Mouse (Mus musculus) T-cell, adult 2 months (primary cell): ENCODE data around the gene Ugt1a8.

ENCODE experiments used
- DNase-seq: peaks from one replicate; pipeline ENCODE4 v3.0.0; 2022; ENCODE audit warnings: low spot score

The Ugt1a8 gene

DNA sequence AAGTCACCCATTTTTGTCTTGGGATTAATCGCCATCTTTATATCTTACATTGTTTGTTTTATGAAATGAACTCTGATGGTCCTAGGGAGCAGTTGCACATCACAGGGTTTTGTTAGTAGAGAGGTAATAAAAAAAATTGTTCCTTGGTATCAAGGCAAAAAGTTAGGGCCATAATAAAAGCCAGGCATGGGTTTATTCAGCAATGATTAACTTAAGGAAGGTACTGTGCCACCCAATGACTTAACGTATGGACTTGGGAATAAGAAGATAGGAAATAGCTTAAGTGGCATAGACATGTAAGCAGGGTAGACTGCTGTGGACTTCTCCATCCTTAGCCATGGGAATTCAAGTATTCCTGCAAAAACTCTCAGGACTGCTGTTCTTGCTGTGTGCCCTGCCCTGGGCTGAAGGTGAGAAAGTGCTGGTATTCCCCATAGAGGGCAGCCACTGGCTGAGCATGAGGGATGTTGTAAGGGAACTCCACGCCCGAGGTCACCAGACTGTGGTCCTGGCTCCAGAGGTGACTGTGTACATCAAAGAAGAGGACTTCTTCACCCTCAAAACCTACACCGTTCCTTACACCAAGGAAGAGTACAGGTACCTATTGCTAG, 98.8 kb downstream of the Ugt1a8 start:
- no peak for DNase-seq

GRCm38 (mm10) chr1:88192136-88192535, 104.5 kb downstream of the Ugt1a8 start:
- no peak for DNase-seq

GRCm38 (mm10) chr1:88195687-88196086, 108.1 kb downstream of the Ugt1a8 start:
- DNase-seq = no peak

DNA sequence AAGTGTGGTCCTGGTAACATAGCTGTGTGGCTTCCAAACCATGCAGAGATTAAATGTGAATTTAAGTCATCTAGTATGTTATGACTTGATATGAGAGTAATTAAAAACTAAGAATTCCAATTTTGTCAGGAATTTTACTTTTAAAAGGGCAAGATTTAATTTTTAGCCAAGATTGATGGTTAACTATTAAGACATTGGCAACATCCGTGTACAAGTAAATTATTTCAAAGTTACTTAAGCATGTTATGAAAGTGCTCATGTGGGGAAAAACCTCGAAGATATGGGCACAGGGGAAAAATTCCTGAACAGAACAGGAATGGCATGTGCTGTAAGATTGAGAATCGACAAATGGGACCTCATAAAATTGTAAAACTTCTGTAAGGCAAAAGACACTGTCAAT, 109.8 kb downstream of the Ugt1a8 start:
- no peak for DNase-seq

DNA sequence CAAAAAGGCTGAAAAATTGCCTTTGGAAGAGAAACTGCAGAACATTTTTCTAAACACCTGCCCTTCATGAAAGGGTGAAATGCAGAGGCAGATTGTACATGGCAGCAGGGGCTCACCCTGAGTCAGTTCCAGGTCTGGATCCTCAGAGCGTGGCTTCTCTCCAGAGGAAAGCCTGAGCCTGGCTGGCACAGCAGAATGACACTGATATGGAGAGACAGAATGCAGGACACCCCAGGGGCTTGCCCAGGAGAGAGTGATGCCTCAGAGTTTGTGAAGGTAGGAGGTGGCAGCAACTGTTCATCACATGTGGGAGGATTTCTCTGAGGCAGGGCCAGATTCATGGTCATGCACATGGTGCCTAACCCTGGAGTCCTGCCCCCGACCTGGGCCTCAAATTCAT, 112.4 kb downstream of the Ugt1a8 start:
- no peak for DNase-seq

GRCm38 (mm10) chr1:88200456-88200855, 112.8 kb downstream of the Ugt1a8 start, which contains the start of gene Ugt1a2:
Gene Ugt1a2, plus strand, starts transcription at chr1:88200601.
- no peak for DNase-seq

DNA sequence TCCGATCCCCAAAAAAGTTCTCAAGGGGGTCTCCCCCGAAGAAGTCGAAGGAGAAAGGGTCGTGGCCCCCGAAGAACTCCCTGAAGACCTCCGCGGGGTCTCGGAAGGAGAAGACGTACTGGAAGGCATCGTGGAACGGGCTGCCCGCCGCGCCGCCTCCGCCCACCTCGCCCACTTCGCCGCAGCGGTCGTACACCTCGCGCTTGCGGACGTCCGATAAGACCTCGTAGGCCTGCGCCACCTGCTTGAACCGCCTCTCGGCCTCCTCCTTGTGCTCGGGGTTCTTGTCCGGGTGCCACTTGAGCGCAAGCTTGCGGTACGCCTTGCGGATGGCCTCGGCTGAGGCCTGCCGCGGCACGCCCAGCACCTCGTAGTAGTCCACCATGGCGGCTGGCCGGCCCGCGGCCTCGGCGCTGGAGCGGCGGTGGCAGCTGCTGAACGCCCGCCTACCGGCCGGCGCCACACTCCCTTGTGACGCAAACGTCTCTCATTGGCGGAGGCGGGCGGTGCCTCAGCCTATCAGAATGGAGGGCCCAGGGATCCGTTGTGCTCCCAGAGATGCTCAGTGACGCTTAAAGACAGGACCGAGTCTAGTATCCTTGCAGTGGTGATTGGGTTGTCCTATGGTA, 117.8 kb downstream of the Ugt1a8 start, which contains the start of gene Dnajb3:
Gene Dnajb3 (minus strand): TSS at position 489 of the 629 bp plus-strand sequence.
- peak; percentile 67 for DNase-seq

DNA sequence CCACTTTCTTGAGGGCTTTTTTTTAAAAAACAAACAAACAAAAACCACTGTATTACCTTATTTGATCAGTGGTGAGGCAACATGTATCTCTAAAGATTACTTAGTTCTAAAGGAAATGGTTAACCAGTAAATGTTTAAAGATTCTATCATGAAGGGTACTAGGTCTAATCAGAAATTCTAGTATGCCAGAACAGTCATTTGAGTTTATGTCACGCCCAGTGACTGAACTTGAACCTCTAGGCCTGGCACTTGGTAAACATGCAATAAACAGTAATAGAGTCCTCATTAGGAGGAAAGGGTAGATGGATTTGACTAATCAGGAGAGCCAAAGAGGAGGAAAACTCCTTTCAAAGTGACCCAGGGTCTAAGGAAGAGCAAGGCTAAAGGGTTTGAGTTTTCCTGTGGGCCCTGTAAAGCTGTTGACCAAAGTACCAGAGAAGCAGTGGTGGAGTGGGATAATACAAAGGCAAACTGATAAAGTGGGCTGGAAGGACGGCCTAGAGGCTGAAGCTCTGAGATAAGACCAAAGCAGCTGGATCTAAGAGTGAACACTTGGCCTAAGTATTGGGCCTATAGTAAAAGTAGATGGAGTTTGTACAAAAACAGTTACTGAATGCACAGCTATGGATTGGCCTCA, 119.3 kb downstream of the Ugt1a8 start:
- DNase-seq = no peak

GRCm38 (mm10) chr1:88211812-88212211, 124.2 kb downstream of the Ugt1a8 start, which contains the start of gene Ugt1a1:
Gene Ugt1a1, plus strand, starts transcription at chr1:88211959.
- DNase-seq = no peak

- DNase-seq = no peak
Observed at GRCm38 (mm10) chr1:88212341-88213045, 124.9 kb downstream of the Ugt1a8 start.

GRCm38 (mm10) chr1:88213061-88213460, 125.4 kb downstream of the Ugt1a8 start:
- DNase-seq = no peak

GRCm38 (mm10) chr1:88213766-88214461, 126.3 kb downstream of the Ugt1a8 start:
- DNase-seq = no peak

DNA sequence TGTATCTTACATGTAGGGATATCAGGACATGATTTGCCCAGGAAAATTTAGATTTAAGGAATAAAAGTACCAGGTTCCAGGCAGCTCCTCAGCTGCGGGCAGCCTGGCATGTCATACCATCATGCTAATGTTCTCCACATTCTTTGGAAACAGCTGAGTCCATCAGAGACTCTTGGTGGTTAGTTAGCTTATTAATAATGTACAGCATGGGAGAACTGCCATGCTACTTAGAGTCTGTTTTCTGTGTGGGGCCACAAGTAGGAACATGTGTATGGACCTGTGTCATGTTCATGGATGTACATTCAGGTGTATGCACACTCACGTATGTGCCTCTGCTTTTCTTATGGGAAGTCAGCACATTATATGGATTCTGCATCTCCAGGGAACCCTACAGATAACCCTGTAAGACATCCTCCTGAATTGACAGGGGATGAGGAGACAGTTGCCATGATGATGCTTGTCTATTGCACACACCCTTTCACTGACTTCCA, 126.9 kb downstream of the Ugt1a8 start:
- no peak for DNase-seq

GRCm38 (mm10) chr1:88215466-88216380, 128.1 kb downstream of the Ugt1a8 start:
- DNase-seq = no peak

DNA sequence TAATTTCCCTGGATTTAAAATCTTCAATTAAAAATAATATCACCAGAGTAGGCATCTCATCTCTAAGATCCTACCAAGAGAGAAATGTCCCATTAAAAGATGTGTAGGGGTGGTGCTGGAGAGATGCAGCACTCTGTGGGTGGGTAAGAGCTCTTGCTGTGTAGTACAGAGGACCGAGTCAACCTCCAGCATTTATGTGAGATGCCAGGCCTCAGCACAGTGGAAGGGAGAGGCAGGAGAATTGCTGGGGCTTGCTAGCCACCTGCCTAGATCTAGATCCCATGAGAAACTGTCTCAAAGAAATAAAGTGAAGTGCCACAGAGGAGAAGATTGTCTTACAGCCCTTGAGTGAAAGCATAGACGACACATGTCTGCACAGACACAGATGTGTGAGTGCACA, 128.9 kb downstream of the Ugt1a8 start:
- DNase-seq = no peak

- no peak for DNase-seq
Observed at GRCm38 (mm10) chr1:88217144-88217543, 129.5 kb downstream of the Ugt1a8 start.

- DNase-seq = no peak
Observed at GRCm38 (mm10) chr1:88217576-88217975, 130.0 kb downstream of the Ugt1a8 start.

DNA sequence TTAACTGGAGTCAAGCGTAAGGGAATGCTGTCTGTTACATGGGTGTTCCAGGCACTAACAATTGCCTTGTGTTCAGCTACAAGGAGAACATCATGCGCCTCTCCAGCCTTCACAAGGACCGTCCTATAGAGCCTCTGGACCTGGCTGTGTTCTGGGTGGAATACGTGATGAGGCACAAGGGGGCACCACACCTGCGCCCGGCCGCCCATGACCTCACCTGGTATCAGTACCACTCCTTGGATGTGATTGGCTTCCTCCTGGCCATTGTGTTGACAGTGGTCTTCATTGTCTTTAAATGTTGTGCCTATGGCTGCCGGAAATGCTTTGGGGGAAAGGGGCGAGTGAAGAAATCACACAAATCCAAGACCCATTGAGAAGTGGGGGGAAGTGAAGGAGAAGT, 130.4 kb downstream of the Ugt1a8 start:
- no peak for DNase-seq

GRCm38 (mm10) chr1:88218591-88218990, 131.0 kb downstream of the Ugt1a8 start:
- DNase-seq = no peak

DNA sequence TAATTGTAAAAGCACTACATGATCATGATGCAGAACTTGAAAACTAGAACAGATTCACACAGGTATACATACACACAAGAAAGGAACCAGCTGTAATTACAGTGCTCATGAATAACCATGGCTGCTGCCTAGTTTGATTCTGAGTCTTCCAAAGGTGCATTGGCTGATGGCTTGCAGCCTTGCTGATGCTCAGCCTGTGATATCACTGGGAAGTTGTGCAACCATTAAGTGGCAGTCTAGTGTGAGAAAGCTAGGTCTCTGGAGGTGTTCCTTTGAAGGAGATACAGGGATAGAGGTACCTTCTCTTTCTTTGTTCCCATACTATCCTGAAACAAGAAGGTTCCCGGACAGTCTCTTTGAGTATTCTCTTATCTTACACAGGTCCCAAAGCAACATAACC, 131.4 kb downstream of the Ugt1a8 start:
- no peak for DNase-seq

- DNase-seq = no peak
Observed at GRCm38 (mm10) chr1:88220336-88220735, 132.7 kb downstream of the Ugt1a8 start.
